Mouse (Mus musculus) forebrain, embryonic 11.5 days (tissue): ENCODE measurements around the gene Celsr1. TPM values are rescaled to one million over a fixed set of nuclear protein-coding genes. Genes with fewer than 3 reads are reported as not detected.

Source experiments
- ATAC-seq: fragments of 200-750 bp; cut with Nextera tagmentation; replicated peaks from 2 replicates; pipeline ENCODE4 v1.8.0; 2017; ENCODE audit warnings: moderate TSS enrichment; ENCODE audit not compliant: low FRiP score
- DNase-seq: peaks from one replicate; pipeline ENCODE4 v3.0.0-alpha.2; 2017; ENCODE audit warnings: low spot score
- H3K27ac ChIP-seq: fragments of 300-500 bp; sonication (generic); 2 replicates; pipeline ENCODE4 v1.5.1; 2014; ENCODE audit warnings: low read depth, low read length
- H3K27me3 ChIP-seq: fragments of 300-500 bp; sonication (generic); 2 replicates; pipeline ENCODE4 v1.6.1; 2014; ENCODE audit warnings: mild to moderate bottlenecking, low read length, mixed read lengths; ENCODE audit not compliant: control insufficient read depth, insufficient read depth
- H3K36me3 ChIP-seq: fragments of 300-500 bp; sonication (generic); 2 replicates; pipeline ENCODE4 v1.6.1; 2014; ENCODE audit warnings: mild to moderate bottlenecking, low read length, moderate library complexity, mixed read lengths; ENCODE audit not compliant: control insufficient read depth, insufficient read depth
- H3K4me1 ChIP-seq: fragments of 300-500 bp; sonication (generic); replicated peaks from 2 replicates; pipeline ENCODE4 v1.6.1; 2014; ENCODE audit warnings: low read length, mixed read lengths; ENCODE audit not compliant: control insufficient read depth, insufficient read depth
- H3K4me2 ChIP-seq: fragments of 300-500 bp; sonication (generic); 2 replicates; pipeline ENCODE4 v1.6.1; 2014; ENCODE audit warnings: low read depth, mild to moderate bottlenecking, low read length, moderate library complexity, mixed read lengths; ENCODE audit not compliant: severe bottlenecking
- H3K4me3 ChIP-seq: fragments of 300-500 bp; sonication (generic); 2 replicates; pipeline ENCODE4 v1.5.1; 2014; ENCODE audit warnings: low read depth, low read length
- H3K9ac ChIP-seq: fragments of 300-500 bp; sonication (generic); 2 replicates; pipeline ENCODE4 v1.6.1; 2014; ENCODE audit warnings: low read length
- H3K9me3 ChIP-seq: fragments of 300-500 bp; sonication (generic); 2 replicates; pipeline ENCODE4 v1.6.1; 2016; ENCODE audit warnings: low read length, mixed read lengths; ENCODE audit not compliant: control insufficient read depth
- WGBS: fragments of 180-500 bp; shearing (Covaris S2); extraction: QIAGEN DNeasy Blood & Tissue Kit; methylation state at CpG from one replicate; pipeline ENCODE4 v1.1.7; 2014; 5-methylcytosine and 5-hydroxymethylcytosine counted together
- polyA plus RNA-seq: library from polyadenylated mRNA; unstranded; fragments of >200 nt; fragmentation: Nextera tagmentation; extraction: Ambion mirVana; gene quantifications from 2 replicates; pipeline ENCODE4 v1.2.1, GENCODE M21; 2014

Gene Celsr1
- polyA plus RNA-seq, 1 experiment from 2014 or later = 7.3 TPM

DNA sequence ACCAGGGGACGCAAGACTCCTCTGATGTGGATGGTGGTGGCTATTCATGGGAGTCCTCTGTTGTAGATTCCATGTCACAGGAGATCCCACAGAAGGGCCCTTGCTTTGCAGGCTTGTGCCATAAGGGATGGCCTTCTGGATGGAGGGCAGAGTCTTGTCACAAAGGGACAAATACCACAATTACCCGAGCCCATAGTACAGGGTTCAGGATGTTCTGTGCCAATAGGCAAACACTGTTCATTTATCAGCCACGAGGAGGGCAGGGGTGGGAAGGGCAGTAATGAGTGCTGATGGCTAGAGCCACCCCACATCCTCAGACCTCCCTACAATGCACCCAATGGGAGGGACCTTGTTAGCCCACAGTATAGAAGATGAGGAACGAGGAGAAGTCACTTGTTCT lies 71.9 kb downstream of the Celsr1 start:
- Histone ChIP-seq H3K4me2 (no peak overlapping the region), H3K4me1 (no peaks in the 10 kb centered on the region), H3K27ac (no peak overlapping the region), H3K4me3 (no peak overlapping the region), H3K9me3 (no peaks in the 10 kb centered on the region), H3K9ac (no peak overlapping the region), H3K27me3 (no peaks in the 10 kb centered on the region), H3K36me3 (peaks cover 2% of the 10 kb centered on the region; the same call in 1 of the 2 replicates)
- 82% methylated on average over 4 of the region's 4 CpGs for whole genome bisulfite sequencing
- no peak for DNase-seq
- ATAC-seq = no peak

GRCm38 (mm10) chr15:85961131-85961530 lies 72.4 kb downstream of the Celsr1 start:
- no peak for ATAC-seq
- Histone ChIP-seq H3K27me3 (no peaks in the 10 kb centered on the region), H3K4me2 (no peak overlapping the region), H3K9ac (no peak overlapping the region), H3K4me1 (no peaks in the 10 kb centered on the region), H3K9me3 (no peaks in the 10 kb centered on the region), H3K27ac (no peak overlapping the region), H3K36me3 (peaks cover 2% of the 10 kb centered on the region; the same call in 1 of the 2 replicates), H3K4me3 (no peak overlapping the region)
- no peak for DNase-seq
- WGBS = 79% methylated on average over 7 of the region's 7 CpGs

- H3K4me3 ChIP-seq = no peak overlapping the region
- H3K27ac ChIP-seq = no peak overlapping the region
- no peak for DNase-seq
- no peak overlapping the region for H3K4me2 ChIP-seq
- no peaks in the 10 kb centered on the region for H3K9me3 ChIP-seq
- no peaks in the 10 kb centered on the region for H3K4me1 ChIP-seq
- ATAC-seq = no peak
- H3K9ac ChIP-seq = no peak overlapping the region
- H3K36me3 ChIP-seq = peaks cover 2% of the 10 kb centered on the region; the same call in 1 of the 2 replicates
- H3K27me3 ChIP-seq = no peaks in the 10 kb centered on the region
- WGBS = 73% methylated on average over 6 of the region's 6 CpGs
Observed at GRCm38 (mm10) chr15:85956202-85956601, 77.4 kb downstream of the Celsr1 start.

GRCm38 (mm10) chr15:85953458-85953857 lies 80.1 kb downstream of the Celsr1 start:
- WGBS = 89% methylated on average over 6 of the region's 6 CpGs

GRCm38 (mm10) chr15:85949421-85950164 lies 84.0 kb downstream of the Celsr1 start:
- no peak overlapping the region for H3K9ac ChIP-seq
- no peaks in the 10 kb centered on the region for H3K36me3 ChIP-seq
- DNase-seq = no peak
- no peaks in the 10 kb centered on the region for H3K27me3 ChIP-seq
- no peak overlapping the region for H3K4me2 ChIP-seq
- H3K9me3 ChIP-seq = no peaks in the 10 kb centered on the region
- H3K4me1 ChIP-seq = peaks cover 21% of the 10 kb centered on the region
- H3K27ac ChIP-seq = peak overlapping the region; percentile 6; the same call in 1 of the 2 replicates
- no peak overlapping the region for H3K4me3 ChIP-seq
- 68% methylated on average over 16 of the region's 16 CpGs for WGBS
- no peak for ATAC-seq

More at GRCm38 (mm10) chr15:85953458-85953857, 80.1 kb downstream of the Celsr1 start:
- H3K4me1 ChIP-seq = peaks cover 6% of the 10 kb centered on the region; the same call in 1 of the 2 replicates
- no peak overlapping the region for H3K27ac ChIP-seq
- H3K9ac ChIP-seq = no peak overlapping the region
- H3K4me2 ChIP-seq = no peak overlapping the region
- H3K9me3 ChIP-seq = no peaks in the 10 kb centered on the region
- H3K4me3 ChIP-seq = no peak overlapping the region
- DNase-seq (no peak), ATAC-seq (no peak)
- no peaks in the 10 kb centered on the region for H3K27me3 ChIP-seq
- no peaks in the 10 kb centered on the region for H3K36me3 ChIP-seq

GRCm38 (mm10) chr15:85947967-85948366 lies 85.6 kb downstream of the Celsr1 start:
- Histone ChIP-seq H3K36me3 (no peaks in the 10 kb centered on the region), H3K4me1 (peaks cover 21% of the 10 kb centered on the region), H3K27ac (peak overlapping the region; percentile 58), H3K9me3 (no peaks in the 10 kb centered on the region), H3K4me3 (no peak overlapping the region), H3K9ac (peak overlapping the region; percentile 13; the same call in 1 of the 2 replicates), H3K27me3 (no peaks in the 10 kb centered on the region), H3K4me2 (peak overlapping the region; percentile 32)
- DNase-seq (no peak), ATAC-seq (peak; percentile 53)
- 26% methylated on average over 8 of the region's 8 CpGs for WGBS

DNA sequence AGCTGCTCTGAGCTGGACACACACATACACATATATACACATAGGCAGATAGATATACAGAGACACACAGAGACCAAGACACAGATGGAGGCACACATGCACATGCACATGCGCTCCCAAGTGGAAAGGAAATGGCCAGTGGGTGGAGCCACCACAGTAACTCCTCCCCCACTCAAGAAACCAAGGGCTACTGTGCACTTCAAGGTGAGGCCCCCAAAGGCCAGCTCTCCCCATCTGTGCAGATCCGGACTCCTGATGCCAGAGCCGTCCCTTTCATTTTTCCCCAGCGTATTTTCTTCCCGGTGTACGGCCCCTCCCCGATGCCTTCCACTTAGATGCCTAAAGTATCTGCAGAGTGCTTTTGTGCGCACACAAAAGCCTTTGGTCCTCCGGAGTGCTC lies 86.0 kb downstream of the Celsr1 start:
- peak overlapping the region; percentile 58 for H3K27ac ChIP-seq
- peak overlapping the region; percentile 13; the same call in 1 of the 2 replicates for H3K9ac ChIP-seq
- no peak overlapping the region for H3K4me3 ChIP-seq
- ATAC-seq = peak; percentile 76
- H3K4me1 ChIP-seq = peaks cover 21% of the 10 kb centered on the region
- peak overlapping the region; percentile 32 for H3K4me2 ChIP-seq
- no peaks in the 10 kb centered on the region for H3K9me3 ChIP-seq
- no peaks in the 10 kb centered on the region for H3K27me3 ChIP-seq
- H3K36me3 ChIP-seq = no peaks in the 10 kb centered on the region
- WGBS = 17% methylated on average over 9 of the region's 9 CpGs
- DNase-seq = peak; percentile 75

DNA sequence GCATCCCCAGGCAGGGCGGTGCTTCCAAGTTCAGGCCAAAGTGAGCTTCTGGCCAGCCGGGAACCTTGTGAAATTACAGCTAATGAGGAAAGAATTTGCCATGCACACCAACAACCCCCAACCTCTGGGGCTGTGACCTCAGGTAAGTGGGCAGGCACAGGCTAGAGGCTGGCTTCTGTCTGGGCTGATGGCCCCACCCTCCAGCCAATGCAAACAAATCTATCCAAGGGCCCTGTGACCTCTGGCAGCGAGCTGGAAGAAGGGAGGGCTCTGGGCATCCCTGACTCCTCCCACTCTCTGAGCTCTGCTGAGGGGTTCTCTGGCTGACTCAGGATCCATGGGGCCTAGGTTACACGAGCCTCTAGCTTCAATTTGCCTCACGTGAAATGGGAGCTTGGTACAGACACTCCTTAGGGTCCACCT lies 97.9 kb downstream of the Celsr1 start:
- WGBS = 31% methylated on average over 5 of the region's 5 CpGs
- no peak overlapping the region for H3K4me3 ChIP-seq
- H3K9me3 ChIP-seq = no peaks in the 10 kb centered on the region
- no peaks in the 10 kb centered on the region for H3K36me3 ChIP-seq
- H3K4me1 ChIP-seq = no peaks in the 10 kb centered on the region
- ATAC-seq (no peak), DNase-seq (no peak)
- H3K4me2 ChIP-seq = no peak overlapping the region
- H3K27me3 ChIP-seq = no peaks in the 10 kb centered on the region
- H3K27ac ChIP-seq = no peak overlapping the region
- no peak overlapping the region for H3K9ac ChIP-seq

DNA sequence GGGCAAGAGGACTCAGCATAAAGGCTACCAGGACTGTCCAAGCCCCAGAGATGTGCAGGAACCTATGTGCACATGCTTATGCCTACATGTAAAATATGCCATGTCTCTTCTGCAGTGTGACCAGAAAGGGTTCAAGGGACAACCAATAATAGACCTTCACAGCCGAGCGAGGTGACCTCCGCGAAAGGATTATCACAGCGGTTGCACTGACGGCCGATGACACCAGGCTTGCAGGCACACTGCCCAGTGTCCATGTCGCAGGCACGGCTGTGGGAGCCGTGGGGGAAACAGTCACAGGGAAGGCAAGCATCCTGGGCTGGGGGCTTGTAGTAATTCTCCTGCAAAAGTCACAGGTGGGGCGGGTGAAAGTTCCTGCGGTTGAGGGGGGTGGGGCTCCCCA lies 105.4 kb downstream of the Celsr1 start:
- H3K36me3 ChIP-seq = no peaks in the 10 kb centered on the region; the same call in 1 of the 2 replicates
- no peak overlapping the region for H3K4me3 ChIP-seq
- no peaks in the 10 kb centered on the region for H3K9me3 ChIP-seq
- 81% methylated on average over 12 of the region's 12 CpGs for WGBS
- no peak overlapping the region for H3K9ac ChIP-seq
- no peaks in the 10 kb centered on the region for H3K27me3 ChIP-seq
- H3K4me1 ChIP-seq = no peaks in the 10 kb centered on the region
- no peak for ATAC-seq
- H3K27ac ChIP-seq = no peak overlapping the region
- DNase-seq = no peak
- no peak overlapping the region for H3K4me2 ChIP-seq
